Mouse (Mus musculus) spleen, adult 2 months (tissue): ENCODE data around the gene Vstm4.

Source experiments
- CTCF ChIP-seq: fragments of 200-500 bp; IDR thresholded peaks from 2 replicates; pipeline ENCODE4 v1.5.1; 2011; ENCODE audit warnings: mild to moderate bottlenecking, inconsistent platforms; ENCODE audit not compliant: insufficient read depth, insufficient read length, insufficient replicate concordance; ENCODE audit errors: extremely low read depth
- POLR2A ChIP-seq: fragments of 200-500 bp; IDR thresholded peaks from 2 replicates; pipeline ENCODE4 v1.6.1; 2011; ENCODE audit warnings: low read depth, low read length, inconsistent platforms

DNA sequence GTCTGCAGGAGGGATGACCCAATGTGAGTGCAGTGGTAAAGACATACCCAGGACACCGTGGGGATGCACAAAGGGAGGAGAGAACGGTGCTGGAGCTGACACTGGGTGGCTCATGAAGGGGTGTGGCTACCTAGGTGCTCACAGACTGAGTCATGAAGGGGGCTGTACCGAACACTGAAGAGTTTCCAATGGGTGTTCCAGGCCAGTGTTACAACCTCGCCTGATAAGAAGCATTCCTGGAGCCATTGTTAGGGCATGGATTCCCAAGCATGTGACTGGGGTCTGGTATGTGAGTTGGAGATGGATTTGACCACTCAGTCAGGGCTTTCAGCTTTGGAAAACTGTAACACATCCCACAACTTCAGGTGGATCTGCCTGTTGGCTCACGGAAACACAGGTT is 15.4 kb downstream of the Vstm4 start:
- TF ChIP-seq CTCF (no peak), POLR2A (no peak)
